Mouse (Mus musculus): ENCODE data around the gene 1810010H24Rik. TPM values are rescaled to one million over a fixed set of nuclear protein-coding genes. Genes with fewer than 3 reads are reported as not detected.
"Not testable (repeated sequence)": the region's sequence is repeated elsewhere in the genome, so short reads cannot be mapped to it uniquely, and the experiment has no call there.

Gene 1810010H24Rik
- polyA plus RNA-seq, 1 experiment from 2014 or later: 3.6 TPM

- DNase-seq (ENCODE audit: low spot score, missing footprints) (no peak), ATAC-seq (ENCODE audit: low FRiP score) (no peak)
- no peak overlapping the region for H3K4me3 ChIP-seq (ENCODE audit: low read depth, low read length)
- H3K36me3 ChIP-seq (ENCODE audit: control insufficient read depth, insufficient read depth, low read length): no peaks in the 10 kb centered on the region
- 80% methylated on average over 7 of the region's 7 CpGs for WGBS
- H3K4me2 ChIP-seq: no peak overlapping the region
- no peaks in the 10 kb centered on the region for H3K27me3 ChIP-seq (ENCODE audit: control insufficient read depth, insufficient read depth, low read length)
- H3K4me1 ChIP-seq (ENCODE audit: control insufficient read depth, insufficient read depth, low read length): no peaks in the 10 kb centered on the region
- no peak overlapping the region for H3K27ac ChIP-seq (ENCODE audit: low read depth, low read length)
- no peak overlapping the region for H3K9ac ChIP-seq (ENCODE audit: low read length)
- no peaks in the 10 kb centered on the region for H3K9me3 ChIP-seq (ENCODE audit: control insufficient read depth, low read length)
Measured at GRCm38 (mm10) chr11:107011171-107011570, 14.3 kb upstream of the 1810010H24Rik start.

- no peak for DNase-seq (ENCODE audit: low spot score, missing footprints)
- Histone ChIP-seq H3K27ac (ENCODE audit: low read depth, low read length) (peak overlapping the region; percentile 78), H3K4me3 (ENCODE audit: low read depth, low read length) (peak overlapping the region; percentile 46), H3K36me3 (ENCODE audit: control insufficient read depth, insufficient read depth, low read length) (no peaks in the 10 kb centered on the region), H3K4me2 (peak overlapping the region; percentile 54), H3K27me3 (ENCODE audit: control insufficient read depth, insufficient read depth, low read length) (no peaks in the 10 kb centered on the region), H3K9ac (ENCODE audit: low read length) (peak overlapping the region; percentile 74), H3K4me1 (ENCODE audit: control insufficient read depth, insufficient read depth, low read length) (no peaks in the 10 kb centered on the region), H3K9me3 (ENCODE audit: control insufficient read depth, low read length) (no peaks in the 10 kb centered on the region)
- no peak for ATAC-seq (ENCODE audit: low FRiP score)
- 50% methylated on average over 18 of the region's 18 CpGs for WGBS
Measured at GRCm38 (mm10) chr11:107011669-107012323, 13.7 kb upstream of the 1810010H24Rik start.

- H3K27me3 ChIP-seq (ENCODE audit: control insufficient read depth, insufficient read depth, low read length): no peaks in the 10 kb centered on the region
- H3K9ac ChIP-seq (ENCODE audit: low read length): peak overlapping the region; percentile 74
- under 1% methylated on average over 37 of the region's 37 CpGs for WGBS
- peak overlapping the region; percentile 78 for H3K27ac ChIP-seq (ENCODE audit: low read depth, low read length)
- peak overlapping the region; percentile 46 for H3K4me3 ChIP-seq (ENCODE audit: low read depth, low read length)
- H3K9me3 ChIP-seq (ENCODE audit: control insufficient read depth, low read length): no peaks in the 10 kb centered on the region
- peak overlapping the region; percentile 54 for H3K4me2 ChIP-seq
- ATAC-seq (ENCODE audit: low FRiP score) (peak; percentile 96), DNase-seq (ENCODE audit: low spot score, missing footprints) (peak; percentile 100)
- no peaks in the 10 kb centered on the region for H3K4me1 ChIP-seq (ENCODE audit: control insufficient read depth, insufficient read depth, low read length)
- no peaks in the 10 kb centered on the region for H3K36me3 ChIP-seq (ENCODE audit: control insufficient read depth, insufficient read depth, low read length)
Measured at GRCm38 (mm10) chr11:107012324-107013017, 13.0 kb upstream of the 1810010H24Rik start.

- no peak overlapping the region for H3K4me3 ChIP-seq (ENCODE audit: low read depth, low read length)
- no peak for ATAC-seq (ENCODE audit: low FRiP score)
- DNase-seq (ENCODE audit: low spot score, missing footprints): no peak
- no peaks in the 10 kb centered on the region for H3K27me3 ChIP-seq (ENCODE audit: control insufficient read depth, insufficient read depth, low read length)
- H3K9ac ChIP-seq (ENCODE audit: low read length): no peak overlapping the region
- 79% methylated on average over 11 of the region's 11 CpGs for WGBS
- no peaks in the 10 kb centered on the region for H3K4me1 ChIP-seq (ENCODE audit: control insufficient read depth, insufficient read depth, low read length)
- H3K4me2 ChIP-seq: no peak overlapping the region
- no peaks in the 10 kb centered on the region for H3K36me3 ChIP-seq (ENCODE audit: control insufficient read depth, insufficient read depth, low read length)
- H3K9me3 ChIP-seq (ENCODE audit: control insufficient read depth, low read length): no peaks in the 10 kb centered on the region
- H3K27ac ChIP-seq (ENCODE audit: low read depth, low read length): no peak overlapping the region
Measured at GRCm38 (mm10) chr11:107014020-107014585, 11.4 kb upstream of the 1810010H24Rik start.

GRCm38 (mm10) chr11:107014597-107015309, 10.7 kb upstream of the 1810010H24Rik start:
- H3K4me1 ChIP-seq (ENCODE audit: control insufficient read depth, insufficient read depth, low read length): no peaks in the 10 kb centered on the region

GRCm38 (mm10) chr11:107015535-107016187, 9.8 kb upstream of the 1810010H24Rik start:
- not testable (repeated sequence) for DNase-seq (ENCODE audit: low spot score, missing footprints); H3K4me3 ChIP-seq (ENCODE audit: low read depth, low read length); ATAC-seq (ENCODE audit: low FRiP score); H3K27ac ChIP-seq (ENCODE audit: low read depth, low read length); H3K9ac ChIP-seq (ENCODE audit: low read length); H3K36me3 ChIP-seq (ENCODE audit: control insufficient read depth, insufficient read depth, low read length); H3K27me3 ChIP-seq (ENCODE audit: control insufficient read depth, insufficient read depth, low read length); H3K9me3 ChIP-seq (ENCODE audit: control insufficient read depth, low read length); H3K4me1 ChIP-seq (ENCODE audit: control insufficient read depth, insufficient read depth, low read length); H3K4me2 ChIP-seq
- WGBS: 71% methylated on average over 11 of the region's 11 CpGs

More at GRCm38 (mm10) chr11:107014597-107015309, 10.7 kb upstream of the 1810010H24Rik start:
- Histone ChIP-seq H3K4me2 (no peak overlapping the region), H3K36me3 (ENCODE audit: control insufficient read depth, insufficient read depth, low read length) (no peaks in the 10 kb centered on the region), H3K9ac (ENCODE audit: low read length) (no peak overlapping the region), H3K9me3 (ENCODE audit: control insufficient read depth, low read length) (no peaks in the 10 kb centered on the region), H3K4me3 (ENCODE audit: low read depth, low read length) (no peak overlapping the region), H3K27ac (ENCODE audit: low read depth, low read length) (no peak overlapping the region), H3K27me3 (ENCODE audit: control insufficient read depth, insufficient read depth, low read length) (no peaks in the 10 kb centered on the region)
- DNase-seq (ENCODE audit: low spot score, missing footprints): no peak
- 47% methylated on average over 14 of the region's 14 CpGs for WGBS
- ATAC-seq (ENCODE audit: low FRiP score): no peak

- no peak overlapping the region for H3K27ac ChIP-seq (ENCODE audit: low read depth, low read length)
- no peaks in the 10 kb centered on the region for H3K4me1 ChIP-seq (ENCODE audit: control insufficient read depth, insufficient read depth, low read length)
Measured at GRCm38 (mm10) chr11:107016893-107017292, 8.6 kb upstream of the 1810010H24Rik start.

GRCm38 (mm10) chr11:107017339-107017886, 8.1 kb upstream of the 1810010H24Rik start:
- Histone ChIP-seq H3K27ac (ENCODE audit: low read depth, low read length) (no peak overlapping the region), H3K4me2 (no peak overlapping the region), H3K4me3 (ENCODE audit: low read depth, low read length) (no peak overlapping the region), H3K9ac (ENCODE audit: low read length) (no peak overlapping the region), H3K9me3 (ENCODE audit: control insufficient read depth, low read length) (no peaks in the 10 kb centered on the region), H3K4me1 (ENCODE audit: control insufficient read depth, insufficient read depth, low read length) (no peaks in the 10 kb centered on the region), H3K27me3 (ENCODE audit: control insufficient read depth, insufficient read depth, low read length) (no peaks in the 10 kb centered on the region), H3K36me3 (ENCODE audit: control insufficient read depth, insufficient read depth, low read length) (no peaks in the 10 kb centered on the region)
- DNase-seq (ENCODE audit: low spot score, missing footprints) (no peak), ATAC-seq (ENCODE audit: low FRiP score) (no peak)
- 66% methylated on average over 6 of the region's 6 CpGs for whole genome bisulfite sequencing

More at GRCm38 (mm10) chr11:107016893-107017292, 8.6 kb upstream of the 1810010H24Rik start:
- no peak overlapping the region for H3K9ac ChIP-seq (ENCODE audit: low read length)
- no peak overlapping the region for H3K4me3 ChIP-seq (ENCODE audit: low read depth, low read length)
- no peaks in the 10 kb centered on the region for H3K27me3 ChIP-seq (ENCODE audit: control insufficient read depth, insufficient read depth, low read length)
- 60% methylated on average over 1 of the region's 1 CpGs for whole genome bisulfite sequencing
- no peaks in the 10 kb centered on the region for H3K9me3 ChIP-seq (ENCODE audit: control insufficient read depth, low read length)
- DNase-seq (ENCODE audit: low spot score, missing footprints): no peak
- H3K4me2 ChIP-seq: no peak overlapping the region
- H3K36me3 ChIP-seq (ENCODE audit: control insufficient read depth, insufficient read depth, low read length): no peaks in the 10 kb centered on the region
- no peak for ATAC-seq (ENCODE audit: low FRiP score)

Data from midbrain, embryonic 11.5 days (tissue).